Mouse (Mus musculus) megakaryocyte-erythroid progenitor cell, adult 5-6 weeks (primary cell): Measurements from ENCODE around the gene Pitpnc1. TPM values are rescaled to one million over a fixed set of nuclear protein-coding genes. Genes with fewer than 3 reads are reported as not detected.

Experiments
- ATAC-seq: replicated peaks from 2 replicates; pipeline ENCODE4 v1.8.0; 2016; ENCODE audit warnings: mild to moderate bottlenecking, inconsistent platforms; ENCODE audit not compliant: severe bottlenecking, poor library complexity, low FRiP score, low TSS enrichment
- total RNA-seq, 2 experiments: library from RNA; stranded (forward) in 1 of 2; stranded (reverse) in 1 of 2; fragments of 200-1000, 215-1000 nt in 1 of 2; fragments of >200 nt in 1 of 2; fragmentation: Nextera tagmentation in 1 of 2; gene quantifications; 2 replicates each; pipeline ENCODE4 v1.2.3; 2014 to 2017

The Pitpnc1 gene
- total RNA-seq, 2 experiments from 2014 or later, result 28.6 to 35.0 TPM

- no peak for ATAC-seq
These were observed 129.7 kb downstream of the Pitpnc1 start for GRCm38 (mm10) chr11:107340793-107341192.

DNA sequence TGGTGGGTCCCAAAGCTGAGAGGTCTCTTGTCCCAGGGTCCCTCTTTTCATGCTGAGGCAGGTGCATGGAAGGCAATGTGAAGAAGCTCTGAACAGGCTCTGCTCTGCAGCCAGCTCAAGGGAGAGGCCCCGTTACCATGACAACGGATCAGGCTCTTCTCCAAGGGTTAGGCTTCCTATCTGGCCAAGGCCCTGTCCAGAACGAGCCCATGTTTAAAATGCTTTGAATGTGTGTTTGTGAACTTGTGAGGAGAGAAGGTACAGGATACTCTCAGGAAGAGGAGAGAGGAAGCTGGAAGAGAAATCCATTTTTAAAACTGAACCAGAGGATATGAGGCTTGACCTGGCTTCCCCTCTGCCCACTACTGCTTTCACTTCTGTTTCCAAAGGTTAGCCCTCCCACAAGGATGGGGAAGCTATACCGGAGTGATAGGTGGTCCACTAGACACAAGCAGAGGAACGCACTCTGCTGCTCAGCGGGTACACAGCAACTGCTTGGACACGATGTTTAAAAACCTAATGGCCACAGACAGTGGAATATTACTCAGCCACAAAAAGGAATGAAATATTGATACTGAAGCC lies 131.2 kb downstream of the Pitpnc1 start:
- ATAC-seq, result no peak

DNA sequence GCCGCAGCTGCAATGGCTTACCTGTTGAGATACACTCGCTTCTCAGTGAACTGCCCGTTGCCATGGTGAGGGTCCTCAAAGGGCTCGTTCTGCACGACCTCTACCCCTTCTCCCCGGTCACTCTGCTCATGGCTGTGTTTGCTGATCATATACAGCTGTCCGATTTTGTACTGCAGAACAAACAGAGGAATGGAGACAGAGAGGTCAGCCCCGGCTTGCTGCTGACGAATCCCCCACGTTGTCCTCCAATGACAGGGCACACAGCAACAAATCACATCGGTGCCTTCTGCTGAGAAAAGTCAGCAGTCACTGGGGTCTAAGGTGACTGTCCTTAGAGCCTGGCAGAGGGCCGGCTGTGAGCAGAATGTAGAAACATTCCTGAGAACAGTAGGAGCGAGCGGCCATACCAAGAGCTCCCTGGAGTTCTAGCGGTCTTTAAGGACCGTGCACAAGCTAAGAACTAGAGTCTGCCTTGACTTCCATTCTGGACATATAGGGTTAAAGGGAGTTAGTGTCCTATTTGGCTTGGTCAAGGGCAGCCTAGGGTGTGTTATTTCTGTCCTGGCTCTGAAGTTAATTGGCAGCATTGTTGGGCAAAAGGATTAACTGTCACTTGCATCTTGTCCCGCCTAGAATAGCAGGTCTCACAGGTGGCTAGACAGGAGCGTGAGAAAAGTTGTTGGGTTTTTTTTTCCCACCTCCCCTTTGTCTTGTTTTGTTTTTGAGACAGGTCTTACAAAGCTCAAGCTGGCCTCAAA lies 132.9 kb downstream of the Pitpnc1 start:
- no peak for ATAC-seq

GRCm38 (mm10) chr11:107335756-107336155 lies 134.7 kb downstream of the Pitpnc1 start:
- ATAC-seq, result no peak

DNA sequence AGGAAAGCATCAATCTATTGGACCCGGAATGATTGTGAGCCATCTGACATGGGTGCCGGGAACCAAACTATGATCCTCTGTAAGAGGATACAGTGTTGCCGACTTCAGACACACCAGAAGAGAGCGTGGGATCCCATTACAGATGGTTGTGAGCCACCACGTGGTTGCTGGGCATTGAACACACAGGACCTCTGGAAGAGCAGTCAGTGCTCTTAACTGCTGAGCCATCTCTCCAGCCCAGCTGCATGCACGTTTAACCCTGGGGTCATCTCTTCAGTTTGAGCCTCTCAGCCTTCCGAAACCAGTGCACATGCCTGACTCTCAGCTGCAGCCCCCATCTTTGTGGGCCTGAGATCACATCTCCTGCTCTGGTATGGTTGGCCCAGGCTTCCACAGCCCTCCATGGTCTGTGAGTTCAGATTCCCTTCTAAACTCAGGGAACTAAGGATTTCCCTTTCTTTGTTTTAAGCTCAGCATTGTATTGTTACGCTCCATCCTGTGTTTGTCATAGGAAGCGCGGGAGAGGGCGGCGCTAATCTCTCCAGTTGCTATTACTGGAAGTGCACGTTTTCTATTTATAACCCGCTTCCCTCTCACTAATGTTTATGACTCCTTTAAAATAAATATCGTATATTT lies 135.5 kb downstream of the Pitpnc1 start:
- ATAC-seq, result no peak

DNA sequence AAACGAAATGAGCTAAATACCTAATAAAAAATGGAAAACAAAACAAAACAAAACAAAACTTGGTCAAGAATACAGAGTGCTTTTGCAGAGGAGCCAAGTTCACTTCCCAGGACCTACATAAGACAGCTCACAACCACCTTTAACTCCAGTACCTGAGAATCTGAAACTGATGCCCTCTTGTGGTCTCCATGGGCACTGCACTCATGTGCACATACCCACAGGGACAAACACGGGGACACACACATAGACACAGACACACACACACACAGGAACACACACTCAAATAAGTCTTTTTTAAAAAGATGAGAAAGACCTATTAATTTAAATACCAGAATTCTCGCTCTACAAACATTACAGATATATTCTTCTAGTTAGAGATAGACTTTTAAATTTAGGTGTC lies 137.6 kb downstream of the Pitpnc1 start:
- no peak for ATAC-seq

DNA sequence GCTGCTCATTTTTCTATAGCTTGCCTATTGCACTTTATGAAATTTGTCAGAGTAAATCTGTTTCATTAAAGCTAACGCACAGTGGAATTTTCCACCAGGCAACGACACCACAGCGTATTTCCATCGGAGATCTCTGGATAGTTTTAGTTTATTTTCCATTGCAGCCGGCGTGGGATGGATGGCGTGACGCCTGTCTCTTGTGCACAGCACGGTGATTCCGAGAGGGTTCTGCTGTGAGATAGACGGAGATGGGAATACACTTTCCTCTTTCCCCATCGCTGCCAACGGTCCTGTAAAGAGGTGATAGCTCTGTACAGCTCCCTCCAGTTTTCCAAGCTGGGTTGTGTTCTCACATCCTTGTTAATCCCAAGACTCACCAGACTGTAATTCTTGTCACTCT lies 138.2 kb downstream of the Pitpnc1 start:
- no peak for ATAC-seq

- ATAC-seq, result no peak
These were observed 139.1 kb downstream of the Pitpnc1 start for GRCm38 (mm10) chr11:107331425-107331824.

- no peak for ATAC-seq
These were observed 143.2 kb downstream of the Pitpnc1 start for GRCm38 (mm10) chr11:107327326-107327725.

DNA sequence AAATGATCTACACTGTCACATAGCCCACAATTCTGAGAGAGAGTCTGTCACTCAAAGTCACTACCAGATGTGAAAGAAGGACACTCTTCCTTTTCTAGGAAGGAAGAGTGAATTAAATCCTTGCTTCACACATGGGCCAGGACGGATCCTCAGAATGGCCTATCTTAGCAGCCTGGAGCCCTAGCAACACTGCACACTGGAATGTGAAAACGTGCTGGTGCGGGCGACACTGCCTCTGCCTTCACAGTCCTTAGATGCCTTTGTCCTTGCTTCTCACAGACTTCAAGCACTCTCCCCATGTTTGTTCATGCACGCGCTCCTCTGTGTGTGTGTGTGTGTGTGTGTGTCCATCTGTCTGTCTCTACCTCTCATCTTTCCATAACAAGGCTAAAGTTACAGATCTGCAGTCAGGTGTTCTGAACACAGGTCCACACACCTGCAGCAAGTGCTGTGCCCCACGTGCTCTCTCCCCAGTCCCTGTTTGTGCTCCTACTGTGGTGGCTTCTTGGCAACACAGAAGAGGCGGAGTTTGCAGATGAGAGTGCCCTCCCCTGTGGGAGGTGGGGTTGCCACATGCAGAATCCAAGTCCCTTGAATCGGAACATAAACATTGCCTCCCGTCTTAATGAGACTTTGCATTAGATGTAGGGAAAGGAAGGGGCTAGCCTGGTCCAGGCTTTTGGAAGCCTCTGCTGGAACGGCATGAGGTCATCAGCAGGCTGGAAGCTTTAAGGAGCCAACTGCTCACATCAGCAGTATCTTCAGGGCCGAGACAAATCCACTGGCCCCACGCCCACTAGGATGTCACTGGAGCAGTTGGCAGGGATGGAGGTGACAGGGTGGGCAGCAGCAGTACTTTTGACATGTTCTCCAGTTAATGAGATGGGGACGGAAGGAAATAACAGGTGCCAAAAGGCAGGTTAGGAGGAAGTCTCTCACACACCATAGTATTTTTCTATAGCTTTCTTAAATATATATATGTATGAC lies 144.5 kb downstream of the Pitpnc1 start:
- no peak for ATAC-seq

- ATAC-seq, result no peak
These were observed 145.3 kb downstream of the Pitpnc1 start for GRCm38 (mm10) chr11:107325226-107325625.

GRCm38 (mm10) chr11:107323173-107323572 lies 147.3 kb downstream of the Pitpnc1 start:
- no peak for ATAC-seq

GRCm38 (mm10) chr11:107322226-107322625 lies 148.3 kb downstream of the Pitpnc1 start:
- no peak for ATAC-seq

- no peak for ATAC-seq
These were observed 148.7 kb downstream of the Pitpnc1 start for GRCm38 (mm10) chr11:107321819-107322218.

DNA sequence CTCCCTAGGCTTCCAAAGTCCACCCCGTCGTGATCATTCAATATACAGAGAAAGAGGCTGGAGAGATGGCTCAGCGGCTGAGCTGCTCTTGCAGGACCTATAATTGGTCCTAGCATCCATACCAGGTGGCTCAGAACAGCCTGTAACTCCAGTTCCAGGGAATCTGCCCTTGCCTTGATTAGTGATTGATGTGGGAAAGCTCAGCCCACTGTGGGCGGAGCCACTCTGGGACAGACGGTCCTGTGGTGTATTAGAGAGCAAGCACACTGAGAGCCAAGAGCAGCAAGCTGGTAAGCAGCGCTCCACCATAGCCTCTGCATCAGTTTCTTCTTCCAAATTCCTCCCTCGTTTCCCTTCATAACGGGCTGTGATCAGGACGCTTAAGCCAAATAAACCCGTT lies 150.6 kb downstream of the Pitpnc1 start:
- no peak for ATAC-seq

GRCm38 (mm10) chr11:107317653-107318281 lies 152.7 kb downstream of the Pitpnc1 start:
- ATAC-seq, result no peak

- ATAC-seq, result no peak
These were observed 155.0 kb downstream of the Pitpnc1 start for GRCm38 (mm10) chr11:107315475-107315874.

DNA sequence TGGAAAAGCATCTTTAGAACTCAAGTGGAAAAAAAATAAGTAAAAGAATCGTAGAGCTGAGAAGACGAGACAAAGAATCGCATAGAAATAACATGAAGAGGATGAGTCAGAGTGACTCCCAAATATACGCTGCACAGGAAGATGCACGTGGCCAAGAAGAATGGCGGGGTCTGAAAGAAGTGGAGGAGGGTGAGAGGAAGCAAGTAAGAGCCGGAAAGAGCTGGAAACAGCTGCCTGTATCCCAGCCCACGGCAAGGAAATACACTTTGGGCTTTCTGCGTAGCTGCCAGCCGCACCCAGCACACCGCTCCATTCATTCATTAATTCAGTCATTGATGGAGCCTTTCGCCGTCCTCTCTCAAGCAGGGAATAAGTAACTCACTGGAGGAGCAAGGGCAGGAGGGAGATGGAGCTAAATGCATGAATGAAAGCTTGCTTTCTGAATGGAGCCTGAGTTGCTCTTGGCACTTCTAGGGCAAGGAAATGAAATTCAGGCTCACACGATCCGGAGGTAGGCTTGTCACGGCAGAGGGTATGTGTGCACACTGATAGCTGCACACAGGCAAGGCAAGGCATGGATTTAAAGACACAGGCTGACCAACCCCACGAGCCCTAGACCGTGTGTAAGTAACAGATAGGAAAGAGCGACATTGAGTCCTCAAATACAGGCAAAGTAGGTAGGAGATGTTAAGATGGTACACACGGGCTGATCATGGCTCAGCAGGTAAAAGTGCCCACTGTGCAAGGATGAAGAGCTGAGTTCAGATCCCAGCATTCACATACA lies 160.0 kb downstream of the Pitpnc1 start:
- peak; percentile 41; the same call in 1 of the 2 replicates for ATAC-seq
